11 mouse cellular contexts compared by ENCODE assay signal in the genomic region with DNA sequence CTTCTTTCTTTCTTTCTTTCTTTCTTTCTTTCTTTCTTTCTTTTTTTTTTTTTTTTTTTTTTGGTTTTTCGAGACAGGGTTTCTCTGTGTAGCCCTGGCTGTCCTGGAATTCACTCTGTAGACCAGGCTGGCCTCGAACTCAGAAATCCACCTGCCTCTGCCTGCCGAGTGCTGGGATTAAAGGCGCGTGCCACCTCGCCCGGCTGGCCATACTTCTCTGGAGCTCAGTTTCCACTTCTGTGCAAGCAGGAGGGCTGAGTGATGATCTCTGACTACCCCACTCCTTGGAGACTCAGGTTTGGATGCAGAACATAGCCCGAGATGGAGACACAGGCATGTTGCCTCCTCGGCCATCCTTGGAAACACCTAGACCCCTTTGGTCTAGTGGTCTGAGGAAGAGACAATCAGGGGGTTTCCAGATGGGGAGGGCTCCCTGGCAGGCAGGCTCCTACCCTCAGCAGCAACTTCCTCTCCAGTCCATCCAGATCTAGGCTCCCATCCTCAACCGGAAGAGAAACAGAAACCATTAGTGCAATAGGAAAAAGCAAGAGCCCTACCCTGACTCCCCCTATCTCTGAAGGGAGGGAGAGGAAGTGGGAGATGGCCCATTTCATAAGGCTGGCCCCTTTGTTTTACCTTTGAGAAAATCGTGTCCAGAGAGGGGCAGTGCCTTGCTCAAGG. TPM values are rescaled to one million over a fixed set of nuclear protein-coding genes. Genes with fewer than 3 reads are reported as not detected.
DNase-seq lines count a peak whose midpoint lies in the region; ATAC-seq lines count a peak whose summit lies in the region.
"Had no signal": no experiment of that assay in that cellular context is flagged by ENCODE, and none has a peak within 500 bp of the region (broad histone marks: within the 10 kb centered on the region; RNA-seq: fewer than 3 reads in every experiment).

No protein-coding gene starts in this region.

- peak; percentile 57 to 73 for ATAC-seq in hematopoietic stem cell, adult 5-6 weeks (replicated peaks in 1 of 2; ENCODE audit: insufficient read depth in 1 of 2, low FRiP score in 2 of 2, low TSS enrichment in 1 of 2, low read depth in 1 of 2, poor library complexity in 2 of 2, severe bottlenecking in 2 of 2)
- peak; percentile 52 for ATAC-seq in monocyte, adult 5-6 weeks (replicated peaks; ENCODE audit: insufficient number of reproducible peaks, low FRiP score, low TSS enrichment, poor library complexity, severe bottlenecking)

- peak; percentile 56 to 72 for DNase-seq in spleen, postnatal 36 days (ENCODE audit: low spot score in 2 of 2)
- DNase-seq in spleen, postnatal 10 days (ENCODE audit: low spot score in 2 of 2): no peak
- no peak for DNase-seq in frontal cortex, adult 2 months (ENCODE audit: extremely low spot score in 1 of 2, low spot score in 1 of 2)
- no peak for DNase-seq in adrenal gland, postnatal 14 days
- no peak for DNase-seq in urinary bladder, adult 18-20 months (ENCODE audit: low spot score in 2 of 2)
- DNase-seq: gastrocnemius, postnatal 10 days; retina, postnatal 1 day had no signal

RNA-seq across cellular contexts. Expression of a gene that starts 15.9 kb away (rescaled TPM):
- not detected in 2 replicates for total RNA-seq in hematopoietic stem cell, adult 5-6 weeks (2017)
- total RNA-seq in monocyte, adult 5-6 weeks (2017): 3.5 to 6.1 TPM (median 3.8 TPM) in 3 replicates
- 2.3 and 2.4 TPM in 2 replicates for polyA plus RNA-seq in frontal cortex, adult 2 months (2012; rRNA removed)
- 0.41 TPM in 1 of 2 replicates, not detected in the other for total RNA-seq in adrenal gland, postnatal 14 days (2021)
- total RNA-seq: gastrocnemius, postnatal 10 days had no signal
- polyA plus RNA-seq: kidney, embryonic 16.5 days; lung, embryonic 16.5 days had no signal

RNA-seq across cellular contexts. Expression of a gene that starts 43.9 kb away (rescaled TPM):
- 41.1 and 42.4 TPM in 2 replicates for total RNA-seq in hematopoietic stem cell, adult 5-6 weeks (2017)
- 103 to 136 TPM (median 112 TPM) in 3 replicates for total RNA-seq in monocyte, adult 5-6 weeks (2017)
- polyA plus RNA-seq in frontal cortex, adult 2 months (2012; rRNA removed): 17.0 and 17.9 TPM in 2 replicates
- total RNA-seq in adrenal gland, postnatal 14 days (2021): 36.1 and 48.0 TPM in 2 replicates

RNA-seq across cellular contexts. Expression of a gene that starts 51.0 kb away (rescaled TPM):
- 6.7 and 6.8 TPM in 2 replicates for total RNA-seq in hematopoietic stem cell, adult 5-6 weeks (2017)
- total RNA-seq in monocyte, adult 5-6 weeks (2017): 0.21 TPM in 1 of 3 replicates, not detected in the others
- polyA plus RNA-seq in frontal cortex, adult 2 months (2012; rRNA removed): 0.24 and 0.36 TPM in 2 replicates
- 1.7 and 2.9 TPM in 2 replicates for total RNA-seq in adrenal gland, postnatal 14 days (2021)

Comparison
In these comparisons a context has a peak if more than half of its experiments do, and no peak if none do; other contexts are left out.
1. DNase-seq: peak in spleen, postnatal 36 days (2 of 2); none in spleen, postnatal 10 days (0 of 2), frontal cortex, adult 2 months (0 of 2), adrenal gland, postnatal 14 days (single experiment) and urinary bladder, adult 18-20 months (0 of 2).